Mouse (Mus musculus) megakaryocyte-erythroid progenitor cell, adult 5-6 weeks (primary cell): ENCODE results near the gene Pnrc2. TPM values are rescaled to one million over a fixed set of nuclear protein-coding genes. Genes with fewer than 3 reads are reported as not detected.

Source experiments
- ATAC-seq: replicated peaks from 2 replicates; pipeline ENCODE4 v1.8.0; 2016; ENCODE audit warnings: mild to moderate bottlenecking, inconsistent platforms; ENCODE audit not compliant: severe bottlenecking, poor library complexity, low FRiP score, low TSS enrichment
- total RNA-seq, 2 experiments: library from RNA; stranded (forward) in 1 of 2; stranded (reverse) in 1 of 2; fragments of 200-1000, 215-1000 nt in 1 of 2; fragments of >200 nt in 1 of 2; fragmentation: Nextera tagmentation in 1 of 2; gene quantifications; 2 replicates each; pipeline ENCODE4 v1.2.3; 2014 to 2017

Gene Pnrc2
- total RNA-seq, 2 experiments from 2014 or later: 128 to 145 TPM

- ATAC-seq: no peak
Measured at GRCm38 (mm10) chr4:135838925-135839292, 34.7 kb downstream of the Pnrc2 start.

DNA sequence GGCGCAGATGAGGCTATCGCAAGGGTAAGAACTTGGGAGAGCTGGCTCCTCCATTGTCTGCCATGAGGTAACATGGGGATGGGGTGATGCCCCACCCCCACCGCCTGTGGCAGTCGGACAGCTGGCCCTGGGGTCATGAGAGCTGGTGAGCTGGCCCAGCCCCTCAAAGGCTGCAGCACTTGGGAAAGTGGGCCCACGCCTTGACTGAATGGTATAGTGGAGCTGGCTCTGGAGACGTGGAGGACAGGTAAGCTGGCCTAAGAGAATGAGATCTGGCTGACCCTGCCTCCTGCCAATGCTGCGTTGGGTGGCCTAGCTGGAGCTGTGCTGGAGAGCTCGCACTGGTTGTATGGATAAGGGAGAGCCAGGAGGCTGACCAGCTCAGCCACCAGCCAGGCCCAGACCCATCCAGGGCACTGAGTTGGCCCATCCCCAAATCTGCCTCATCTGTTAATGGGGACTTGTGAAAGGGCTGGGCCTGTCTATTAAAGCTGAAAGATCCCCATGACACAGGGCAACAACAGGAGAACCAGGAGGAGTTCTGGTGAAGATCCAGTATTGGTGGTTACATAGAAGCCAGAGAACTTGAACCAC is 39.4 kb downstream of the Pnrc2 start:
- ATAC-seq: peak; percentile 37; the same call in 1 of the 2 replicates

DNA sequence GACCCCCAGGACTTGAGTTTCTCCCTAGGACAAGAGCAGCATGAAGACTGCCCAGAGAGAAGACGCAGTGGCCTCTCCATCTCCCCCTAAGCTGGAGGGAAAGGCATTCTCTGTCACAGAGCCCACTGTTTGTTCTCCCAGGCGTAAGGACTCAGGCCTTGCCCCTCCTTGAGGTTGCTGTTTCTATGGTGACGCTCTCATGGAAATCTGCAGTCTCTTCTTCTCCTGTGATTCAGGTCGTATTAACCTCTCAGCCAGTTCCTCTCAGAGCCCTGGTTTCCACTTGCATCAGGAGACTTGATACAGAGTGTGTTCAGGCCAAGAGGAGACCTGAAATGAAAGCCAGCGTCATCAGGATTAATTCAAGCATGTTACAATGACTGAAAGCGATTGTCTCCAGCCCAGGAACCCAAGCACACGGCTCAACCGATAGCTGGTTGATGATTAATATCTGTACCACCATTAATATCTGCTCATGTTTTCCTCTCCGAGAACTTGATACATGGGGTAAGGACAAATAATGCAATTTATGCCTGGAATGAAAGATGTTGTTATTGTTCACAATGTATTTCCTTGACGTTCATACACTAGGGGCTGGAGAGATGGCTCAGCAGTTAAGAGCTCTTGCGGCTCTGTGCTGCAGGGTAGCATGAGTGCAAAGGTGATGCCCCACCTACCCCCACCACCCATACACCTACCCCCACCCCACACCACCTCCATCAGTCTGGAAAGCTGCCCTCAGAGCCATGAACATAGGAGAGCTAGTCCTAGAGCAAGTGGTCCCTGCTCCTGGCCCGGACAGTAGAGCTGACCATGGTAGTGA is 40.1 kb downstream of the Pnrc2 start:
- ATAC-seq: no peak

DNA sequence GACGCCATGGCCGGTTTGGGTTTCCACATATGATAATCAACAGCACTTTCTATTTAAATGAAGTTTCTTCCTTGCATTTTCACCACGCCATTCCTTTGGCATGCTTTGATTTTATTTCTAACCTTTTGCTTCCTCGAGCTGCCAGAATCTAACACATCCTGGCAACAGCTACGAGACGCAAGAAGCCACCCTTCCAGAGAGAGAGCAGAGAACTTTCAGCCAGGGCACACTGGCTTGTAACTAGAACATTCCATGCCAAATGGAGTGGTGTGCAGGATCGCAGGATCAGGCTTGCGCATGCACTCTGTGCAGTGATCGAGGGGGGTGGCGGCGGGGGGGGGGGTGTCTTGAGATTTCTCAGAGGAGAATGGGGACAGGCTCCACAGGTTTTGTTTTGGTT is 41.6 kb downstream of the Pnrc2 start:
- ATAC-seq: no peak

- ATAC-seq: no peak
Measured at GRCm38 (mm10) chr4:135828491-135828890, 45.2 kb downstream of the Pnrc2 start.

- ATAC-seq: 0 out of 2 replicates have a peak, but pooled peaks have one; percentile 14
Measured at GRCm38 (mm10) chr4:135824254-135824653, 49.4 kb downstream of the Pnrc2 start.

- ATAC-seq: 0 out of 2 replicates have a peak, but pooled peaks have one; percentile 56
Measured at GRCm38 (mm10) chr4:135823298-135823697, 50.4 kb downstream of the Pnrc2 start.

DNA sequence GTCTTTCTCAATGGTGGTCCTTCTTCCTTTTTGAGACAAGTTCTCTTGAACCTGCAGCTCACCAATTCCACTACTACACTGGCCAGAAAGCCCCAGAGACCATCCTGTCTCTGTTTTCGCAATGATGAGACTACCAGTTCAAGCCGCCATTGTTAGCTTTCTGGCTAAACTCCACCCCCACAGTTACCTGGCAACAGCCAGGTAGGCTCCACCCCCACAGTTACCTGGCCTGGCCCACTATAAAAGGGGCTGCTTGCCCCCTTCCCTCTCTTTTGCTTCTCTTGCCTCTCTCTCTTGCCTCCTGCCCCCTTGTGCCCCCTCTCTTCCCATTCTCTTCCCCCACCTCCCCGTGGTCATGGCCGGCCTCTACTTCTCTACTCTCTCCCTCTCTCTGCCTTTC is 51.9 kb downstream of the Pnrc2 start:
- no peak for ATAC-seq

Other genes with a start within 250 kb of the Pnrc2 start
- 0.28 and 1.6 TPM in 2 replicates for gene Ifnlr1, start 187.6 kb downstream of the Pnrc2 start, total RNA-seq (2014; fragmentation: Nextera tagmentation)
- gene Ifnlr1, start 187.6 kb downstream of the Pnrc2 start, total RNA-seq (2017): 0.15 and 0.28 TPM in 2 replicates
- gene Il22ra1, start 145.7 kb downstream of the Pnrc2 start, total RNA-seq (2014; fragmentation: Nextera tagmentation): not detected in 2 replicates
- gene Il22ra1, start 145.7 kb downstream of the Pnrc2 start, total RNA-seq (2017): not detected in 2 replicates
- gene Myom3, start 114.1 kb downstream of the Pnrc2 start, total RNA-seq (2014; fragmentation: Nextera tagmentation): not detected in 2 replicates
- gene Myom3, start 114.1 kb downstream of the Pnrc2 start, total RNA-seq (2017): not detected in 2 replicates
- 272 and 280 TPM in 2 replicates for gene Srsf10, start 18.1 kb downstream of the Pnrc2 start, total RNA-seq (2014; fragmentation: Nextera tagmentation)
- gene Srsf10, start 18.1 kb downstream of the Pnrc2 start, total RNA-seq (2017): 322 and 402 TPM in 2 replicates
- 19.4 and 24.3 TPM in 2 replicates for gene Cnr2, start 21.5 kb upstream of the Pnrc2 start, total RNA-seq (2014; fragmentation: Nextera tagmentation)
- gene Cnr2, start 21.5 kb upstream of the Pnrc2 start, total RNA-seq (2017): 19.4 and 20.1 TPM in 2 replicates
- 45.6 and 64.2 TPM in 2 replicates for gene Fuca1, start 46.9 kb upstream of the Pnrc2 start, total RNA-seq (2014; fragmentation: Nextera tagmentation)
- gene Fuca1, start 46.9 kb upstream of the Pnrc2 start, total RNA-seq (2017): 136 and 139 TPM in 2 replicates
- 69.7 and 72.9 TPM in 2 replicates for gene Hmgcl, start 72.6 kb upstream of the Pnrc2 start, total RNA-seq (2014; fragmentation: Nextera tagmentation)
- gene Hmgcl, start 72.6 kb upstream of the Pnrc2 start, total RNA-seq (2017): 42.6 and 65.4 TPM in 2 replicates
- 13.8 and 22.1 TPM in 2 replicates for gene Gale, start 89.9 kb upstream of the Pnrc2 start, total RNA-seq (2014; fragmentation: Nextera tagmentation)
- 6.5 and 8.1 TPM in 2 replicates for gene Gale, start 89.9 kb upstream of the Pnrc2 start, total RNA-seq (2017)
- gene Lypla2, start 98.8 kb upstream of the Pnrc2 start, total RNA-seq (2014; fragmentation: Nextera tagmentation): 45.2 and 63.2 TPM in 2 replicates
- gene Lypla2, start 98.8 kb upstream of the Pnrc2 start, total RNA-seq (2017): 13.7 and 17.5 TPM in 2 replicates
- gene Pithd1, start 113.4 kb upstream of the Pnrc2 start, total RNA-seq (2014; fragmentation: Nextera tagmentation): 42.5 and 52.7 TPM in 2 replicates
- gene Pithd1, start 113.4 kb upstream of the Pnrc2 start, total RNA-seq (2017): 31.3 and 34.5 TPM in 2 replicates
- gene Eloa, start 147.9 kb upstream of the Pnrc2 start, total RNA-seq (2014; fragmentation: Nextera tagmentation): 41.0 and 41.3 TPM in 2 replicates
- gene Eloa, start 147.9 kb upstream of the Pnrc2 start, total RNA-seq (2017): 48.9 and 51.8 TPM in 2 replicates
- gene Rpl11, start 179.6 kb upstream of the Pnrc2 start, total RNA-seq (2014; fragmentation: Nextera tagmentation): 1,812 and 1,837 TPM in 2 replicates
- 1,215 and 1,345 TPM in 2 replicates for gene Rpl11, start 179.6 kb upstream of the Pnrc2 start, total RNA-seq (2017)